Mouse (Mus musculus): ENCODE measurements around the gene Dhh.

Gene Dhh

DNA sequence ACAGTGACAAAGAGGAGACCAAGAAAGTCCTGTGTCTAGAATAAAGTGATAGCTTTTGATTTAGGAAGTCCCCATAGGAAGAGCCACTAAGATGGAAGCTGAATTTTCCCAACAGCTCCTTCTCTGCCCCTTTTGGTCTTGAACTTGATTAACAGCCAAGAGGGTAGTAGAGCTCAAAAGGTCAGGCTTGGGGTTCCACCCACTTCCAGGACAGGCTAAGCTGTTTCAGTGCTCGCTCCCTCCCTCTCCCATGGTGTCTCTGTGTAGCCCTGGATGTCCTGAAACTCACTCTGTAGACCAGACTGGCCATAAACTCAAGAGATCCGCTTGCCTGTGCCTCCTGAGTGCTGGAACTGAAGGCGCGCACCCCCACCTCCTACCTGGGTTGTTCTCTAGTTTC, 17.7 kb upstream of the Dhh start:
- DNase-seq (ENCODE audit: low spot score in 2 of 2) = no peak

DNA sequence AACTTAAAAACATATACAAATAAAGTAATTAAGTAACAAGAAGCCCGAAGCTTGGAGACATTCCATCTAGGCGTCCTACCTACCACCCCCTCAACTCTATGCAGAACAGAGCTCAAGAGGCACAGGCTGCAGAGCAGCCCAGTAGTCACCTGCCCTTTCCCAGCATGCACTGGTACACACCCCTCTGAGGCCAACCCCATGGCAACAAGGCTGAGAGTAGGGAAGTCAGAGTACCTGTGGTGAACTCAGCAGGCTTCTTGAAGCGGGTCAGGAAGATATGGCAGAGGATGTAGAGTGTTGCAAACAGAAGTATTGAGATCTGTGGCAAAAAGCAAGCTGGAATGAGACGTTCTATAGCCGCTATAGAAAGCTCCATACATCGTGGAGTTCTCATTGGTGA, 16.6 kb upstream of the Dhh start:
- no peak for DNase-seq (ENCODE audit: low spot score in 2 of 2)

DNA sequence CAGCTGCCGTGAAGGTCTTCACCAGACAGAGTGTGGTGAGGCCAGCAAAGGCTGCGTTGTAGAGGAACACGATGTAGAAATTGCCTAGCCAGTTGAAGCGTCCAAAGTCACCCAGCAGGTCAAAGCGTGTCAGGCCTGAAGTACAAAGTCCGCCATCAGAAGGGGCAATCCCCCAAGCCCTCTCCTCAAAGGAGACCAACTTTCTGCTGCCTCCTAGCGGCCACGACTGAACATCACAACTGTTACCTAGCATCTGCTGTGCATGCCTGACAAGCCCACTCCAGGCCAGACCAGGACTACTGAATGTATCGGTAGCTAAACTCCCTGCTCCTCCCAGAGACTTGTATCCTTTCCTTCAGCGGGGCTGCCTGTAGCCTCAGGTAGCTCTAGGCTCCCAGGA, 6.4 kb upstream of the Dhh start:
- DNase-seq (ENCODE audit: low spot score in 2 of 2) = peak in 1 of 2 experiments; percentile 35

DNA sequence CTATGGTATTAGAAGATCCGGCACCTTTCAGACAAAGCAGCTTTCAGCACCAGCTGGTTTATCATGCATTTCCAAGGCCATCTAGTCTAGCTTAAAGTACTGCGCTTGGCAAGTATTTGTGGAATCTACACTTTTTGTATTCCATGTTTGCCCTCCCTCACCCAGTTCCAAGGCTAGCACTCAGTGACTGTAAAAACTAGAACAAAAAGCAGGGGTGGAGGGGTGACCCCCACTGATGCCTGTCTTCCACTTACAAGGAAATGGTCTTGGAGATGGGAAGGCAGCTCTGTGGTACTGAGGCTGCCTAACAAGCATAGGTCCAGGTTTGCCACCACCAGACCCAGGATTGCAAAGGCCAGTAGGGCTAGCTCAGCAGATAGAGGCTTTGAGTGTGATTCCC, 4.3 kb upstream of the Dhh start:
- DNase-seq (ENCODE audit: low spot score in 2 of 2) = no peak

DNA sequence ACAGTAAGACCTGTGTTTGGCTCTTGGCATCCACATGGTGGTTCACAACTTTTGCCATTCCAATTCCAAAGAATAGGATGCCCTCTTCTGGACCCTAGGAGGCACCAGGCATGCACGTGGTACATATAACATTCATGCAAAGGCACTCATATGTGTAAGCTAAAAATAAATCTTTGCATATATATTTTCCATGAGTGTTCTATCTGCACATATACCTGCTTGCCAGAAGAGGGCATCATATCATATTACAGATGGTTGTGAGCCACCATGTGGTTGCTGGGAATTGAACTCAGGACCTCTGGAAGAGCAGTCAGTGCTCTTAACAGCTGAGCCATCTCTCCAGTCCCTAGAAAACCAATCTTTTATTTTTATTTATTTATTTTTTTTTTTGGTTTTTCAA, 3.2 kb upstream of the Dhh start:
- DNase-seq (ENCODE audit: low spot score in 2 of 2) = no peak

DNA sequence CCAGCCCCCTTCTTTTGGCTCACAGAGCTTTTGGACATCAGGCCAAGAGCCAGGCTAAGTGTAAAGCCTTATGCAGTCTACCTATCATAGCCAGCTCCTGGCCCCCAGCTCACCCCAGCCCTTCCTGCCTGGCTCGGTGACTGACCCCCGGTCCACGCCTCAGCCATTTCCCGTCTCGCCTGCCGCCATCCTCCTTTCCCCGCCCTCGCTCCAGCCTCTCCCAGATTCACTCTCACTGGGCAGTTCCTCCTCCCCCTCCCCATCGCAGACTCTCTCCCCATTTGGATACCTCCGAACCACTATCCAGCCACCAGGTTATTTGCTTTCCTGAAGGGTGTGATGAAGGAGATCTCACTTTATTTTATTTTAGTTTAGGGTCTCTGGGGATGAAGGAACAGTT, 845 bp downstream of the Dhh start:
- no peak for DNase-seq (ENCODE audit: low spot score in 2 of 2)

DNA sequence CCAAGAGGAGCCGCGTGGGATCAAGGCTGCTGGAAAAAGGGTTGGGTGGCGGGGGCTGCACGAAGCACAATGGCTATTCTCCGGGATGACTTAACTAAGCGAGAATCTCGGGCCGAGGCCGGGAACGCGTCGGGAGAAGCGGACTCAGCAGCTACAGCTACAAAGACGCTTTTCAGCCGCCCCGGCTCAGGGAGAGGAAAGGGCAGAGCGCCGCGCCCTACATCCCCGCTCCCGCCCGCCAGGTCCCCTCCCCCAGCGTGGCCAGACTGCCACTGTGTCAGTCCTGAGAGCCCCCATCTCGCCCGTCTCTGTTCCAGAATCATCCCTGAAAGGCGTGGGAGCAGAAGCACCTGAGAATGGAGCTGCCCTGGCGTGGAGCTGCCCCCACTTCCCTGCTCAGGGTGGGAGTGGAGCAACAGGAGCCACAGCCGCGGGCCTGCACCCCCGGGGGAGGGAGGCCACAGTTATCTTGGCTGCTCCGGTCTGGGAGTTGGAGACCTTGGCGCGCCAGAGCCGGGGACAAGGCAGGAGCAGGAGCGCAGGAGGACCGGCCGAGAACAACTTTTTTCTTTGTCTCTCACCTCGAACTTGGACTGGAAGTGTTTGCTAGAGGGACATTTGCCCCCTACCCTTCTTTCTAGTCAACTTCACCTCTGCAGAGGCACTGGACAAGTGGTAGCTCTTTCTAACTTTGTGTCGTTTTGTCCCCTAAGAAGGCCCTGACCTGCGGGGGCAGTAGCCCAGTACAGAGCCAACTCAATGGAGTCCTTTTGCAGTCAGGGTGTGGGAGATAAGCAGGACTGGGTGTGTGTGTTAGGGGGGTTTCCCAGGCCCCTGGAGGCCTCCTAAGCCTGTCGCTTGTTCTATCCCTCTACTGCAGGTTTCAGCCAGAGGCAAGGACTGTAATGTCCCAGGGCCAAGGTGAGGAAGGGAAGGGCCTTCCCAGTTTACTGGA, 2.4 kb downstream of the Dhh start:
- no peak for DNase-seq (ENCODE audit: low spot score in 2 of 2)

DNA sequence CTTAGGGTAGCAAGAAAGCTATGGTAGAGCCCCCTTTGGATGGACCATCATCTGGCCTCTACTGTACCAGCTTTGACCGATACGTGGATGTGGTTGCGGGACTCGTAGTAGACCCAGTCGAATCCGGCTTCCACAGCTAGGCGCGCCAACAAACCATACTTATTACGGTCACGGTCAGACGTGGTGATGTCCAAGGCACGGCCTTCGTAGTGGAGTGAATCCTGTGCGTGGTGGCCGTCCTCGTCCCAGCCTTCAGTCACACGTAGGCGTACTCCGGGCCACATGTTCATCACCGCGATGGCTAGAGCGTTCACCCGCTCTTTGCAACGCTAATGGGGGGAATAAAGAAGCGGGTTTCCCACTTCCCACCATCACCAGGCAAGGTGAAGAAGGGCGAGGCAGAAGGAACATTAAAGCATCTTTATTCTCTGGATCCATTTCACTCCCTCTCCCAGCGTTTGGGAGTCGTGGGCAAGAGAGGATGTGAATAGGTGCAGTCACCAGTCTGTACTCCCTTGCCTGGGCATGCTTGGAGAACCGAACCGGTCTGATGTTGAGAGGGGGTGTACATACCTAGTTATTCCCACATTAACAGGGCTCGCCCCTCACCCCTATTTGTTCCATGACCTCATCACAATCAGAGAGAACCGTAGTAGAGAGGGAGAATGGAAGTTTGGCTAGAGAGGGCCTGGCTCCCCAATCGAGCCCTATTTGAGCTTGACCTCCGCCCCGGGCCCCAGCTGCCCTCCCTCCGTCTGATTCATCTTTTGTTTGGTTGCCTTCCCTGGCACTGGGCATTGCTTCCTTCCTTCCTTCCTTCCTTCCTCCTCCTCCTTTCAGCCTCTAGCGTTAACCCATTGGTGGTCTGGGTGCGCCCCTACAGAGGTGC, 3.4 kb downstream of the Dhh start:
- no peak for DNase-seq (ENCODE audit: low spot score in 2 of 2)

DNA sequence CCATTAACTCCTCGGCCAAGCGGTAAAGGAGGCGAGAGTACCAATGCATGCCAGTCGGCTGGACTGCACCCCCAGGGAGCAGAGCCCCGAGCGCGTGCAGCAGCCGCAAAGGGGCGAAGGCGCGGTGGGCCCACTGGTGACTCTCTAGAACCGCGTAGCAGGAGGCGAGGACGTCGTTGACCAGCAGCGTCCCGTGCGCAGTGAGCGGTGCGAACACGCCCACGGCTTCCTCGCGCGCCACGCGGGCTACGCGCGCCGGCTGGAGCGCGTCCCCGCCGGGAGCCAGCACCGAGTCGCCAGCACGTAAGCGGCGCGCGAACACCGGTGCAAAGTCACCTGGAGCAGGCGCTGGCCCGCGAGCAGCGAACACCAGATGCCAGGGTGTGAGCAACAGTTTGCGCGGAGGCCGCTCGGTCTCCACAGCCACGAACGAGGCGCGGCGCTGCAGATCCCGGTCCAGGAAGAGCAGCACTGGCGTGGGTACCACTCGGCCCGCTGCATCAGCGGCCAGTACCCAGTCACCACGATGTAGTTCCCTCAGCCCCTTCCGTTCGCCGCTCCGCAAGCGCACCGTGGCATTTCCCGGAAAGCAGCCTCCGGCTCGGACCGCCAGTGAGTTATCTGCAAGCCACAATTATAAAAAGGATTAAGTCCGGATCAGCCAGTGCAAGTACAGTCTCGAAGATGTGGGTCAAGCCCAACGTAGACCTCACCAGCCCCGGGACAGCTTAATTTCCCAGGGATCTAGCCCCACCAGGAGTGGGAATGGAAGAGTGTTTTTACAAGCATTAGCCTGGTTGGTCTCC, 4.2 kb downstream of the Dhh start, which contains the start of gene Rhebl1:
Gene Rhebl1 (minus strand): TSS at position 601 of the 806 bp plus-strand sequence.
- no peak for DNase-seq (ENCODE audit: low spot score in 2 of 2)

DNA sequence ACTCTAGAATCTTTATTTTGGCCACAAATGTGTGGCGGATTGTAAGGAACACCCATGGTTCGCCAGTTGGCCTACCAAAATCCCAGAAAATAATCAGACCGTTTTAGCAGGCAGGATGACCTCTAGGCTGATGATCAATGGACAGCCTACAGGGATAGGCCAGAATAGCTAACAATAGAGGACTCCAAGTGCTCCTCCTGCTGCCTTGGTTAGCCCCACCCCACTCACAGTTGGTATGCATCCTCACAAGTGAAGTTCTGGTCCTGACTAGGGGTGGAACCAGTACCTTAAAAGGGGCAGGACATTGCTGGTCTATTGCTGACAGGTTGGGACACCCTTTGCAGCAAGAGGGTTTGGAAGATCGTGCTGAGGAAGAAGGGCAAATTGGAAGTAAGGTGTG, 5.3 kb downstream of the Dhh start:
- no peak for DNase-seq (ENCODE audit: low spot score in 2 of 2)

DNA sequence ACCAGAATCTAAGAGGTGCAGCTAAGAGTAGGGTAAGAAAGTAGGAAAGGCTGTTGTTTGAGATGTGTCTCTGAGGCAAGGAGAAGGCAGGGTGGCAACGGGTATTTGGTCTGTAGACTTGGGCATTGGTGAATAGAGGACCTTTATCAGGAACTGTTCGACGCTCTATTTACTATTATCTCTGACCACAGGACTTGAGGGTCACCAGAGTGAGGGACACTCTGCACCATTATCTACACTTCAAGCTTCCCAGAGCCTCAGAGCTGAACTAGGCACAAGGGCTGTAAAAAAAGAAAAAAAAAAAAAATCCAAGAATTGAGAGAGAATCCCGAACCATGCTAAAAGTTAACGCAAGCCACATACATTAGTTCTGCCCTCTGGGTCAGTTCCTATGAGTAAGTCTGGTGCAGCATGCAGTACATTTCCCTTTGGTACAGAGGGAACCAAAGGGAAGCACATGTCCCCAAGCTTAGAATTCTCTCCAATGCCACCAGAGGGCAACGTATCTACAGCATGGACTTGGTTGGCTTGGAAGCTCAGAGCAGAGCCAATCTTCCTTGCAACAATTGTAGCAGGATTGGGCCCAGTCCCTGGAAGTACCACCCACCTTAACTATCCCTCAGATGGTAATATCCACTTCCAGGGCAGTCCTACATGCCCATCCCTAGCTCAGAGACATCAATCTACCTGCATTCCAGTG, 6.3 kb downstream of the Dhh start:
- DNase-seq (ENCODE audit: low spot score in 2 of 2) = peak in 1 of 2 experiments; percentile 46

DNA sequence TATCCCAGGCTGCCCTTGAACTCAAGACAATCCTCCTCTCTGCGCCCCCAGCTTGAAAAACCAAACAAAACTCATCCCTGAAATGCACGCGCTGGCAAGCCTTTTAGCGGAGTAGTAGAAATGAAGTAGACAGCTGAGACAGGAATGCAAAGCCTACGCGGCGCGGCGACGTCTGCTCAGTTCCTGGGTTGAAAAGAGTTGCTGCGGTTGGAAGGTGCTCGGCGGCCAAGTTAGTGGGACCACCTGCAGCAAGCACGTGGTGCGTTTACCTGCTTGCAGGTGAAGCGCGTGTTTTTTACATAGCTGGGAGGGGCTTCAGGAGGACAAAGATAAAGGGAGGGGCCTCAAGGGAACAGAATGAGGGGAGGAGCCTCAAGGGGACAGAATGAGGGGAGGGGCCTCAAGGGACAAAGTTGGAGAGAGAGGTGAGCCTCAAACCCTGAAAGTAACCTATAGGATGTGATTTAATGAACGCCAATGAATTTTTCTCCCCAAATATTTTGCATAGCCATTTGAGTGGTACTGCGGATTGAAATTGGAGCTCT, 7.1 kb downstream of the Dhh start:
- no peak for DNase-seq (ENCODE audit: low spot score in 2 of 2)

DNA sequence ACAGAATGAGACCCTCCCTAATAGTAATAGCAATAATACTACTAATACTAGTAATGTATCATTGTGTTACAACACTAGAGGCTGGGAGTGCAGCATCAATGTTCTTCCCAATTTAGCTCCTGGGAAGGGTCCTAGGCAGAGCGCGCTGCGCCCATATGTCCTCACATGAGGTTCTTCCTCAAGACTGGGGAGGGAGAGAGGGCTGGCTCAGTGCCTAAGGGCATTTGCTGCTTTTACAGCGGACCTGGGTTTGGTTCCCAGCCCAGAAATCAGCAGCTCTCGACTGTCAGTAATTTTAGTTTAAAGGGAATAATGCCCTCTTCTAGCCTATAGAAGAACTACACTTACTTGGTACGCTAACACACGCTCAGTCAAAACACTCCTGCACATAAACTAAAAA, 10.8 kb downstream of the Dhh start:
- DNase-seq (ENCODE audit: low spot score in 2 of 2) = no peak

DNA sequence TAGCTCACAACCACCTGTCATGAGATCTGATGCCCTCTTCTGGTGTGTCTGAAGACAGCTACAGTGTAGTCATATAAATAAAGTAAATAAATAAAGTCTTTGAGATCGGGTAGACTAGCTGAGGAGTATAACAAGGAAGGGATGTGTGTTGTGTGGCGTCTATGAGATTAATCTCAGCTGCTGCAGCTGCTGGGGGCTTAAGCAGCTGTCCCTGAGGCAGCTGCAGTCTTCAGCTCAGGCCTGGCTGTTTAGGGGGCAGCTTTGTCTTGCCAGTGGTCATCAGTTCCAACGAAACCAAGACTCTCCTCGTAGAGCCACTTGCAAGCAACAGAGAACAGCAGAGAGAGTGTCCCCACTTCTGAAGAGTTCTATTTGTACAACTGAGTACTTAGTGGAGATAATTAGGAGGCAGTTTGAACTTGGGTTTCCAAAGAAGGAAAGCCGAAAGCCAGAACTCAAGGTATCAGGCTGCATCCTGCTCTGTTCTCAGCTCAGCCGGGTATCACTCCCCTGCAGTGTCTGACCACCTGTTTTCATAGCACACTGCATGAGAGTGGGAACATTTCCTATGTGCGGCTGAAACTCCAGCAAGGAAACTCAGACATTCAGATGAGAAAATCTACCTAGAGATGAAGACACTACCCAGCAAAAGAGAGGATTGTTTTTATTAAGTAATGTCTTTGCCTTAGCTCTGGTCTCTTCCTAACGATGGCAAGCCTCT, 11.5 kb downstream of the Dhh start:
- no peak for DNase-seq (ENCODE audit: low spot score in 2 of 2)

DNA sequence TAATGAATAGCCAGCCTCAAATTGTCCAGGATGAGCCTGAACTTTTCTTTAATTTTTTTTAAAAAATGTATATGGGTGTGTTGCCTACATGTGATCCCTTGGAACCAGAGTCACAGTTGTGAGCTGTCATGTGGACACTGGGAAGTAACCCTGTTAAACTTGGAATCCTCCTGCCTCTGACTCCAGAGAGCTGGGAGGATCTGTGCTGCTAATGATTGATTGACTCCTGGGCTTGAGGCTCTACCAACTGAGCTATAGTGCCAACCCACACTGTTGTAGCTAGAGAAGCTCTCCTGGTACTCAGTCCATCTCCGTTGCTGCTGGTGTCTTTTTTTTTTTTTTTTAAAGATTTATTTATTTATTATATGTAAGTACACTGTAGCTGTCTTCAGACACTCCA, 14.2 kb downstream of the Dhh start:
- DNase-seq (ENCODE audit: low spot score in 2 of 2) = no peak

DNA sequence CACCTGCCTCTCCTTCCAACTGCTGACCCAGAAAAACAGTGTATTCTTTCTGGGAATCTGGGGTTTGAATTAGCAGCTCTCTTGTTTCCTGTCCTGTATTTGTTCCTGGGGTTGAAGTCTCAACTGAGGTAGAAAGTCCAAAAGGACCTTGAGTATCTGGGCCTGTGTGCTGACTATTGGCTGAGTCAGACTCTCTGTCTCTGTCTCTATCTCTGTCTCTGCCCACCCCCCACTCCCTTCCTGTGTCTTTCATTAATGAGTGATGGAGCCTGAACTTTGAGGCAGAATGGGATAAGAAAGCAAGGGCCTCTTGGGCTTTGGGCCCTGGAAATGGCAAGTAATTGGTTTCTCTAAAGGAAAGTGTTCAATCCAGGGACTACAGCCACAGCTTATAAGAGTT, 14.7 kb downstream of the Dhh start:
- DNase-seq (ENCODE audit: low spot score in 2 of 2) = no peak

DNA sequence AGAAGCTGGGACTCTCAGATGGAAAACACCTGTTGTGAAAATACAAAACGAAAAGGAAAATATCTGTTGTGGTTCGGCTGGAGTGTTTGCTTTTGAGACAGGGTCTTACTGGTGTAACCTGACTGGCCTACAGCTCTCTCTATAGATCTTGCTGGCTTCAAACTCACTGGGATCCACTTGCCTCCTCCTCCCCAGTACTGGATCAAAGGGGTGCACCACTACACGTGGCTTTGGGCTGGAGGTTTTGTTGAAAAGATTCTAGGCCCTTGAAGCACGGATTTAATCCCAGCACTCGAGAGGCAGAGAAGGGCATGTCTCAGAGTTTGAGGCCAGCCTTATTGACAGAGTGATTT, 16.7 kb downstream of the Dhh start:
- no peak for DNase-seq (ENCODE audit: low spot score in 2 of 2)

DNA sequence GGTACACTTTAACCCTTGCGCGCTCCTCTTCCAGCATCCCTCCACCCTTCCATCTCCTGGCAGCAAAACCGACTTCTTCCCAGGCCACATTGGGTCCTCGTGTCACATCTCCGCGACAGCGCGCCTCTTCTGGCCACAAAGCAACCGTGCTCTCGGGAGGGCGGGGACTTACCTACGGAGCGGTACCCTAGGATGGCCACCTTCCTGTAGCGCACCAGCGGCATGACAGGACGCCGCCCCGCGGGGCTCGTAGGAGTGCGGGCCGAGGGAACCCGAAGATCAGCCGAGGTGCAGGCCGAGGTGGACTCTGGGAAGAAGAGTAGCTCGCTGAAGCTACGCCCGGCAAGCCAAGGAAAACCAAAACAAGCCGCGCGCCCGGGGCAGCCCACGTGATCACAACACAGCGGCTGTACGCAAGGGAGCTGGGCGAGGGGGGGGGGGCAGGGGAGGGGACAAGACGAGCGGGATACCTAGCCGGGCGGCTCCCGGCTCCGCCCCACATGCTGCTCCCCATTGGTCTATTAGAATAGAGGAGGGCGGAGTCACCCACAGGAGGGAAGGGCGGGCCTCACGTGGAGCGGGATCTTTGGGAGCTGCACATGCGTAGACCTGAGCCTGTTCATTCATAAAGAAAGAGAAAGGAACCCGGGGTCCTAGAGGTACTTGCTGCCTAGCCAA, 17.2 kb downstream of the Dhh start:
- DNase-seq (ENCODE audit: low spot score in 2 of 2) = peak; percentile 79 to 92

DNA sequence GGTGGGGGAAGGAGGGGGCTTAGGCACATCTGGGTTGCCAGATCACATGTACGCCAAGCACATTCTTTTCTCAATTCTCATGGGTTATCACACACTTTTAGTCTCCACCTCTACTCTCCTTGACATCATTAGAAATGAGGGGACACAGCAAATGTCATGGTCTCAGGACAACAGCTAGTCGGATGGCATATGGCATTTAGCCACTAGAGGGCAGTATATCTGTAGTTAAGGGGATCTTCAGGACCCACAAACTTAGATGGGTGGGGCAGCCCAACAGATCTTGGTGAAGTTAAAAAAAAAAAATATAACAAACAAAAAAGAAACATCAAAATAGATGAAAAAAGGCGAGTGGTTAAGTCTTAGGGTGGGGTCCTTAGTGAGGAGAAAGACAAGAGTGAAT, 21.0 kb downstream of the Dhh start:
- peak; percentile 68 to 76 for DNase-seq (ENCODE audit: low spot score in 2 of 2)

All from natural killer cell, adult 2 months (primary cell).